Mouse (Mus musculus) neutrophil, adult 5-6 weeks (primary cell): ENCODE measurements around the gene Unc79. TPM values are rescaled to one million over a fixed set of nuclear protein-coding genes. Genes with fewer than 3 reads are reported as not detected.

Experiments
- total RNA-seq: library from RNA; stranded (forward); fragments of 200-1000 nt; gene quantifications from 2 replicates; pipeline ENCODE4 v1.2.3, GENCODE M21; 2017

Gene Unc79
- total RNA-seq, 1 experiment from 2014 or later: 0.12 TPM

Other genes starting within 250 kb of the Unc79 start
- gene Itpk1, start 243.9 kb upstream of the Unc79 start, total RNA-seq: 14.0 and 18.7 TPM in 2 replicates
- gene Moap1, start 205.2 kb upstream of the Unc79 start, total RNA-seq: 6.1 and 8.3 TPM in 2 replicates
- 11.2 and 13.4 TPM in 2 replicates for gene Tmem251, start 205.1 kb upstream of the Unc79 start, total RNA-seq
- not detected in 2 replicates for gene Gm28051, start 191.1 kb upstream of the Unc79 start, total RNA-seq
- 21.5 and 23.5 TPM in 2 replicates for gene Gon7, start 191.1 kb upstream of the Unc79 start, total RNA-seq
- 21.4 and 28.6 TPM in 2 replicates for gene Ubr7, start 190.9 kb upstream of the Unc79 start, total RNA-seq
- 4.2 and 4.9 TPM in 2 replicates for gene Gm20604, start 190.2 kb upstream of the Unc79 start, total RNA-seq
- 48.3 and 49.0 TPM in 2 replicates for gene Btbd7, start 70.4 kb upstream of the Unc79 start, total RNA-seq
- gene Cox8c, start 49.5 kb upstream of the Unc79 start, total RNA-seq: not detected in 2 replicates